Mouse (Mus musculus) C2C12 (cell line): ENCODE measurements at regions not wholly inside any gene's neighbourhood (a gene's known extent, or its start where the extent isn't known, plus 50 kb on each side); places are given as distances from the start of the nearest gene placed in this dataset.

Experiments used
- H3K27me3 ChIP-seq: one replicate; pipeline ENCODE4 v1.6.1; 2011; ENCODE audit not compliant: control insufficient read depth, insufficient read depth, insufficient read length
- H3K36me3 ChIP-seq: one replicate; pipeline ENCODE4 v1.6.1; 2011; ENCODE audit not compliant: control insufficient read depth, insufficient read depth
- H3K4me3 ChIP-seq: one replicate; pipeline ENCODE4 v1.5.1; 2011; ENCODE audit warnings: mild to moderate bottlenecking, control low read depth; ENCODE audit not compliant: poor library complexity, insufficient read depth, severe bottlenecking
- H3K79me2 ChIP-seq: one replicate; pipeline ENCODE4 v1.6.1; 2011; ENCODE audit not compliant: control insufficient read depth, insufficient read depth
- H3K79me3 ChIP-seq: one replicate; pipeline ENCODE4 v1.6.1; 2011; ENCODE audit warnings: low read depth, control low read depth
- H3ac ChIP-seq: one replicate; pipeline ENCODE3; 2011; ENCODE audit warnings: low read depth; ENCODE audit not compliant: control insufficient read depth, insufficient read length
- CEBPB ChIP-seq: IDR thresholded peaks from one replicate; pipeline ENCODE4 v1.6.1; 2011; ENCODE audit warnings: low read depth, mild to moderate bottlenecking, control low read depth, moderate library complexity
- CTCF ChIP-seq: IDR thresholded peaks from one replicate; pipeline ENCODE4 v1.5.1; 2011; ENCODE audit not compliant: control insufficient read depth, insufficient read depth, insufficient read length
- FOSL1 ChIP-seq: IDR thresholded peaks from one replicate; pipeline ENCODE4 v1.8.0; 2011; ENCODE audit warnings: mild to moderate bottlenecking, low read length; ENCODE audit not compliant: poor library complexity, insufficient read depth, severe bottlenecking
- MAX ChIP-seq: IDR thresholded peaks from one replicate; pipeline ENCODE4 v1.6.1; 2011; ENCODE audit warnings: mild to moderate bottlenecking, control low read depth
- MYOD1 ChIP-seq: IDR thresholded peaks from one replicate; pipeline ENCODE4 v1.6.1; 2011; ENCODE audit warnings: low read depth; ENCODE audit not compliant: control insufficient read depth, insufficient read length
- MYOG ChIP-seq: IDR thresholded peaks from one replicate; pipeline ENCODE4 v1.6.1; 2011; ENCODE audit not compliant: control insufficient read depth, insufficient read length; ENCODE audit errors: extremely low read depth
- USF1 ChIP-seq: IDR thresholded peaks from one replicate; pipeline ENCODE4 v1.6.1; 2011; ENCODE audit warnings: low read depth, mild to moderate bottlenecking, control low read depth, moderate library complexity

- no peaks in the 10 kb centered on the region for H3K79me2 ChIP-seq
- TF ChIP-seq CEBPB (no peak), FOSL1 (no peak), MYOD1 (no peak), USF1 (no peak), CTCF (no peak), MYOG (no peak), MAX (no peak)
- H3ac ChIP-seq: no peak overlapping the region
- H3K79me3 ChIP-seq: no peaks in the 10 kb centered on the region
- no peaks in the 10 kb centered on the region for H3K27me3 ChIP-seq
- H3K4me3 ChIP-seq: no peak overlapping the region
- H3K36me3 ChIP-seq: no peaks in the 10 kb centered on the region
Observed at GRCm38 (mm10) chr17:9162148-9162547, 174.0 kb downstream of the 1700010I14Rik start.

GRCm38 (mm10) chr17:9162676-9163075 is 174.5 kb downstream of the 1700010I14Rik start:
- Histone ChIP-seq H3ac (no peak overlapping the region), H3K4me3 (no peak overlapping the region), H3K36me3 (no peaks in the 10 kb centered on the region), H3K79me3 (no peaks in the 10 kb centered on the region), H3K27me3 (no peaks in the 10 kb centered on the region), H3K79me2 (no peaks in the 10 kb centered on the region)
- TF ChIP-seq USF1: no peak
- no peak for TF ChIP-seq MYOD1
- TF ChIP-seq MYOG: no peak
- TF ChIP-seq MAX: no peak
- TF ChIP-seq CEBPB: no peak
- TF ChIP-seq CTCF: no peak
- TF ChIP-seq FOSL1: no peak

GRCm38 (mm10) chr17:9163285-9163684 is 175.2 kb downstream of the 1700010I14Rik start:
- Histone ChIP-seq H3ac (no peak overlapping the region), H3K36me3 (no peaks in the 10 kb centered on the region), H3K79me2 (no peaks in the 10 kb centered on the region), H3K27me3 (no peaks in the 10 kb centered on the region), H3K79me3 (no peaks in the 10 kb centered on the region), H3K4me3 (no peak overlapping the region)
- no peak for TF ChIP-seq MYOD1
- TF ChIP-seq CEBPB: no peak
- TF ChIP-seq FOSL1: no peak
- no peak for TF ChIP-seq CTCF
- TF ChIP-seq MAX: no peak
- no peak for TF ChIP-seq MYOG

GRCm38 (mm10) chr17:9164501-9164900 is 176.4 kb downstream of the 1700010I14Rik start:
- no peaks in the 10 kb centered on the region for H3K79me2 ChIP-seq
- no peaks in the 10 kb centered on the region for H3K36me3 ChIP-seq
- TF ChIP-seq USF1 (no peak), MYOD1 (no peak), FOSL1 (no peak), MAX (no peak), MYOG (no peak), CTCF (no peak), CEBPB (no peak)

GRCm38 (mm10) chr17:9167161-9167560 is 179.0 kb downstream of the 1700010I14Rik start:
- Histone ChIP-seq H3K79me2 (no peaks in the 10 kb centered on the region), H3K27me3 (no peaks in the 10 kb centered on the region), H3K36me3 (no peaks in the 10 kb centered on the region), H3K4me3 (no peak overlapping the region), H3K79me3 (no peaks in the 10 kb centered on the region), H3ac (no peak overlapping the region)
- no peak for TF ChIP-seq MAX
- no peak for TF ChIP-seq CEBPB
- TF ChIP-seq CTCF: peak; percentile 48

More at GRCm38 (mm10) chr17:9164501-9164900, 176.4 kb downstream of the 1700010I14Rik start:
- no peak overlapping the region for H3ac ChIP-seq
- no peaks in the 10 kb centered on the region for H3K79me3 ChIP-seq
- H3K27me3 ChIP-seq: no peaks in the 10 kb centered on the region
- H3K4me3 ChIP-seq: no peak overlapping the region

- no peak for TF ChIP-seq CTCF
- TF ChIP-seq USF1: no peak
- TF ChIP-seq MYOD1: no peak
- no peak for TF ChIP-seq MYOG
- TF ChIP-seq CEBPB: no peak
- no peak for TF ChIP-seq FOSL1
- TF ChIP-seq MAX: no peak
- no peaks in the 10 kb centered on the region for H3K36me3 ChIP-seq
- H3K79me3 ChIP-seq: no peaks in the 10 kb centered on the region
- H3K79me2 ChIP-seq: no peaks in the 10 kb centered on the region
- no peaks in the 10 kb centered on the region for H3K27me3 ChIP-seq
- no peak overlapping the region for H3K4me3 ChIP-seq
- no peak overlapping the region for H3ac ChIP-seq
Observed at GRCm38 (mm10) chr17:9167571-9168201, 179.6 kb downstream of the 1700010I14Rik start.
